Mouse (Mus musculus): Measurements from ENCODE around the gene Nop56. TPM values are rescaled to one million over a fixed set of nuclear protein-coding genes. Genes with fewer than 3 reads are reported as not detected.

Gene Nop56
- polyA plus RNA-seq, 1 experiment from 2014 or later = 273 TPM

DNA sequence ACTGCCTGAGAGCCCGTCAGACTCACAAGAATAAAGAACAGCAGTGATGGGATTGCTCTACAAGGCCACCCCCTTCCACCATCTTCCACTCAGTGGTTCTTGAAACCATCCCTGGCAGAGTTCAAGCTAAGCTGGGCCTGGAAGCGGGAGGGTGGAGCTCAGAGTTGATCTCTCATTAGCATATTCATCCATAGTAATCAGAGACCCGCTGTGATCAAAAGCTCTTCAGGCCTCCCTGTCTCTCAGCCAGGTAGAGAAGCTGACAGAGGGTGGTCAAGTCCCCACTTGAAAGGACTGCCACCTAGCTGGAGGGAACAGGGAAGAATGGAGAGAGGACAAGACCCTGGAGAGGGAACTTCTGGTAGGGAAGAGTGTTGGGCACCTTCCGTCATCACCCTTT is 28.8 kb downstream of the Nop56 start:
- whole genome bisulfite sequencing = 64% methylated on average over 4 of the region's 4 CpGs
- peaks cover 19% of the 10 kb centered on the region; the same call in 1 of the 2 replicates for H3K36me3 ChIP-seq (ENCODE audit: control insufficient read depth, insufficient read depth, low read length)
- no peak overlapping the region for H3K4me2 ChIP-seq (replicated peaks; ENCODE audit: low read depth, low read length)
- no peaks in the 10 kb centered on the region for H3K9me3 ChIP-seq (ENCODE audit: control insufficient read depth, low read depth, low read length)
- no peak for ATAC-seq (ENCODE audit: insufficient number of reproducible peaks, insufficient read depth, low FRiP score, low read depth)
- H3K9ac ChIP-seq (replicated peaks; ENCODE audit: low read depth, low read length) = no peak overlapping the region
- H3K27ac ChIP-seq (ENCODE audit: low read length) = no peak overlapping the region
- H3K27me3 ChIP-seq (ENCODE audit: control insufficient read depth, insufficient read depth, low read length) = no peaks in the 10 kb centered on the region
- no peaks in the 10 kb centered on the region for H3K4me1 ChIP-seq (ENCODE audit: control insufficient read depth, insufficient read depth, low read length)
- H3K4me3 ChIP-seq (ENCODE audit: low read depth, low read length) = no peak overlapping the region

DNA sequence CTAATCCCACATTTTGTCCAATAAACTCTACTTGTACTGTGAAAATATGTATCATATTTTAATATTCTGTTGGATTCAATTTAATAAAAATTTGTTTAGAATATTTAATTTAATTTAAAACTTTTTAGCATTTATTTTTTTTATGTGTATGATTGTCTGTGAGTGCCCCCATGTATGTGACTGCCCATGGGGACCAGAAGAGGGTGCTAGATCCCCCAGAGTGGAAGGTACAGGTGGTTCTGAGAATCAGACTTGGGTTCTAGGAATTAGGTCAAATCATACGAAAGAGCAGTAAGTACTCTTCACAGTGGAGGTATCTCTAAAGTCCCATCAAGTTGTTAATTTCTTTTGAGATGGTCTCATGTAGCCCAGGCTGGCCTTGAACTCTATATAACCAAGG is 52.8 kb downstream of the Nop56 start:
- Histone ChIP-seq H3K27me3 (ENCODE audit: control insufficient read depth, insufficient read depth, low read length) (no peaks in the 10 kb centered on the region), H3K27ac (ENCODE audit: low read length) (no peak overlapping the region), H3K4me1 (ENCODE audit: control insufficient read depth, insufficient read depth, low read length) (no peaks in the 10 kb centered on the region), H3K36me3 (ENCODE audit: control insufficient read depth, insufficient read depth, low read length) (no peaks in the 10 kb centered on the region), H3K9ac (replicated peaks; ENCODE audit: low read depth, low read length) (no peak overlapping the region), H3K4me2 (replicated peaks; ENCODE audit: low read depth, low read length) (no peak overlapping the region), H3K4me3 (ENCODE audit: low read depth, low read length) (no peak overlapping the region), H3K9me3 (ENCODE audit: control insufficient read depth, low read depth, low read length) (no peaks in the 10 kb centered on the region)
- WGBS = 83% methylated on average over 1 of the region's 1 CpGs
- ATAC-seq (ENCODE audit: insufficient number of reproducible peaks, insufficient read depth, low FRiP score, low read depth) = no peak

Other genes with a start within 250 kb of the Nop56 start
- gene Tgm6, start 162.0 kb upstream of the Nop56 start, polyA plus RNA-seq (2014; fragmentation: Nextera tagmentation; extraction: Ambion mirVana) = not detected in 2 replicates
- gene Snrpb, start 95.0 kb upstream of the Nop56 start, polyA plus RNA-seq (2014; fragmentation: Nextera tagmentation; extraction: Ambion mirVana) = 596 and 613 TPM in 2 replicates
- gene Tmc2, start 79.2 kb upstream of the Nop56 start, polyA plus RNA-seq (2014; fragmentation: Nextera tagmentation; extraction: Ambion mirVana) = not detected in 2 replicates
- 165 and 169 TPM in 2 replicates for gene Idh3b, start 10.1 kb downstream of the Nop56 start, polyA plus RNA-seq (2014; fragmentation: Nextera tagmentation; extraction: Ambion mirVana)
- 3.7 and 4.7 TPM in 2 replicates for gene Ebf4, start 20.7 kb downstream of the Nop56 start, polyA plus RNA-seq (2014; fragmentation: Nextera tagmentation; extraction: Ambion mirVana)
- 44.2 and 46.7 TPM in 2 replicates for gene Cpxm1, start 123.1 kb downstream of the Nop56 start, polyA plus RNA-seq (2014; fragmentation: Nextera tagmentation; extraction: Ambion mirVana)
- 0.13 TPM in 1 of 2 replicates, not detected in the other for gene Gm28372, start 130.8 kb downstream of the Nop56 start, polyA plus RNA-seq (2014; fragmentation: Nextera tagmentation; extraction: Ambion mirVana)
- gene 1700020A23Rik, start 130.8 kb downstream of the Nop56 start, polyA plus RNA-seq (2014; fragmentation: Nextera tagmentation; extraction: Ambion mirVana) = not detected in 2 replicates
- gene Tmem239, start 132.0 kb downstream of the Nop56 start, polyA plus RNA-seq (2014; fragmentation: Nextera tagmentation; extraction: Ambion mirVana) = not detected in 2 replicates
- 69.7 and 71.3 TPM in 2 replicates for gene Vps16, start 149.9 kb downstream of the Nop56 start, polyA plus RNA-seq (2014; fragmentation: Nextera tagmentation; extraction: Ambion mirVana)
- 12.4 and 12.9 TPM in 2 replicates for gene Pced1a, start 150.3 kb downstream of the Nop56 start, polyA plus RNA-seq (2014; fragmentation: Nextera tagmentation; extraction: Ambion mirVana)
- gene Ptpra, start 175.8 kb downstream of the Nop56 start, polyA plus RNA-seq (2014; fragmentation: Nextera tagmentation; extraction: Ambion mirVana) = 110 and 115 TPM in 2 replicates